Mouse (Mus musculus): ENCODE data around the gene Dnmt3a. TPM values are rescaled to one million over a fixed set of nuclear protein-coding genes. Genes with fewer than 3 reads are reported as not detected.

Gene Dnmt3a
- total RNA-seq, 2 experiments from 2014 or later, result 124 to 136 TPM

- peak in 1 of 2 experiments; percentile 24 for DNase-seq (ENCODE audit: low spot score in 2 of 2)
These were observed 11.8 kb downstream of the Dnmt3a start for GRCm38 (mm10) chr12:3817566-3817965.

- DNase-seq (ENCODE audit: low spot score in 2 of 2), result no peak
These were observed 14.1 kb downstream of the Dnmt3a start for GRCm38 (mm10) chr12:3819899-3820298.

- no peak for DNase-seq (ENCODE audit: low spot score in 2 of 2)
These were observed 17.6 kb downstream of the Dnmt3a start for GRCm38 (mm10) chr12:3823408-3823807.

- DNase-seq (ENCODE audit: low spot score in 2 of 2), result no peak
These were observed 19.3 kb downstream of the Dnmt3a start for GRCm38 (mm10) chr12:3824906-3825713.

GRCm38 (mm10) chr12:3825714-3826080 lies 19.9 kb downstream of the Dnmt3a start:
- DNase-seq (ENCODE audit: low spot score in 2 of 2), result no peak

- no peak for DNase-seq (ENCODE audit: low spot score in 2 of 2)
These were observed 22.0 kb downstream of the Dnmt3a start for GRCm38 (mm10) chr12:3827771-3828170.

GRCm38 (mm10) chr12:3833059-3833760 lies 27.4 kb downstream of the Dnmt3a start:
- DNase-seq (ENCODE audit: low spot score in 2 of 2), result no peak

GRCm38 (mm10) chr12:3833851-3834273 lies 28.1 kb downstream of the Dnmt3a start:
- peak in 1 of 2 experiments; percentile 52 for DNase-seq (ENCODE audit: low spot score in 2 of 2)

- DNase-seq (ENCODE audit: low spot score in 2 of 2), result no peak
These were observed 28.8 kb downstream of the Dnmt3a start for GRCm38 (mm10) chr12:3834373-3835314.

- no peak for DNase-seq (ENCODE audit: low spot score in 2 of 2)
These were observed 29.8 kb downstream of the Dnmt3a start for GRCm38 (mm10) chr12:3835576-3835975.

- no peak for DNase-seq (ENCODE audit: low spot score in 2 of 2)
These were observed 31.4 kb downstream of the Dnmt3a start for GRCm38 (mm10) chr12:3837081-3837832.

GRCm38 (mm10) chr12:3838009-3838408 lies 32.2 kb downstream of the Dnmt3a start:
- DNase-seq (ENCODE audit: low spot score in 2 of 2), result no peak

GRCm38 (mm10) chr12:3839662-3840061 lies 33.9 kb downstream of the Dnmt3a start:
- DNase-seq (ENCODE audit: low spot score in 2 of 2), result no peak

GRCm38 (mm10) chr12:3841121-3841520 lies 35.3 kb downstream of the Dnmt3a start:
- no peak for DNase-seq (ENCODE audit: low spot score in 2 of 2)

- DNase-seq (ENCODE audit: low spot score in 2 of 2), result no peak
These were observed 37.0 kb downstream of the Dnmt3a start for GRCm38 (mm10) chr12:3842843-3843242.

- DNase-seq (ENCODE audit: low spot score in 2 of 2), result no peak
These were observed 37.6 kb downstream of the Dnmt3a start for GRCm38 (mm10) chr12:3843371-3843861.

GRCm38 (mm10) chr12:3843918-3844317 lies 38.1 kb downstream of the Dnmt3a start:
- DNase-seq (ENCODE audit: low spot score in 2 of 2), result no peak

GRCm38 (mm10) chr12:3844335-3844734 lies 38.5 kb downstream of the Dnmt3a start:
- no peak for DNase-seq (ENCODE audit: low spot score in 2 of 2)

- no peak for DNase-seq (ENCODE audit: low spot score in 2 of 2)
These were observed 43.7 kb downstream of the Dnmt3a start for GRCm38 (mm10) chr12:3849481-3849880.

GRCm38 (mm10) chr12:3850165-3850564 lies 44.4 kb downstream of the Dnmt3a start:
- no peak for DNase-seq (ENCODE audit: low spot score in 2 of 2)
